Mouse (Mus musculus) CH12.LX (cell line): Measurements from ENCODE around the gene Skint8. TPM values are rescaled to one million over a fixed set of nuclear protein-coding genes. Genes with fewer than 3 reads are reported as not detected.

Source experiments
- DNase-seq: peaks from one replicate; pipeline ENCODE4 v3.0.0-alpha.2; 2013; ENCODE audit errors: extremely low read depth
- H3K27ac ChIP-seq: 2 replicates; pipeline ENCODE4 v1.5.1; 2012; ENCODE audit warnings: low read depth, mild to moderate bottlenecking, control low read depth, moderate library complexity; ENCODE audit not compliant: insufficient read depth
- H3K27me3 ChIP-seq: replicated peaks from 2 replicates; pipeline ENCODE3; 2012; ENCODE audit warnings: inconsistent platforms
- H3K36me3 ChIP-seq, 2 experiments: replicated peaks in 1 of 2; 2 replicates each; pipeline versions ENCODE3 to v1.6.1; 2012; ENCODE audit warnings: inconsistent platforms in 1 of 2, low read length in 1 of 2, mild to moderate bottlenecking in 1 of 2, mixed read lengths in 1 of 2, moderate library complexity in 1 of 2; ENCODE audit not compliant: control insufficient read depth in 1 of 2, insufficient read depth in 1 of 2
- H3K4me1 ChIP-seq, 2 experiments: 2 replicates each; pipeline ENCODE4 v1.6.1; 2012; ENCODE audit warnings: inconsistent platforms in 1 of 2, moderate library complexity in 1 of 2; ENCODE audit not compliant: insufficient read depth in 2 of 2, control insufficient read depth in 1 of 2
- H3K4me2 ChIP-seq: 2 replicates; pipeline ENCODE4 v1.6.1; 2012; ENCODE audit warnings: low read depth, mild to moderate bottlenecking, control low read depth; ENCODE audit not compliant: poor library complexity, insufficient read depth, severe bottlenecking
- H3K4me3 ChIP-seq, 3 experiments: fragments of 150-350 bp in 1 of 3; sonication (generic) in 1 of 3; replicated peaks in 1 of 3; 2 replicates each; pipeline versions ENCODE3 to v1.5.1; 2011 to 2012; ENCODE audit warnings: low read depth in 2 of 3, low read length in 2 of 3, mild to moderate bottlenecking in 2 of 3, moderate library complexity in 2 of 3, control low read depth in 1 of 3, improper control_type of control experiment in 1 of 3, inconsistent platforms in 1 of 3, mixed read lengths in 1 of 3; ENCODE audit not compliant: poor library complexity in 1 of 3
- H3K79me2 ChIP-seq: replicated peaks from 2 replicates; pipeline ENCODE4 v1.6.1; 2012; ENCODE audit warnings: mild to moderate bottlenecking, moderate library complexity; ENCODE audit not compliant: control insufficient read depth, poor library complexity, insufficient read depth, severe bottlenecking; ENCODE audit errors: extremely low read depth
- H3K9ac ChIP-seq: 2 replicates; pipeline ENCODE4 v1.6.1; 2012; ENCODE audit warnings: low read depth, mild to moderate bottlenecking, control low read depth, moderate library complexity; ENCODE audit not compliant: insufficient read depth
- H3K9me3 ChIP-seq: replicated peaks from 2 replicates; pipeline ENCODE3; 2012; ENCODE audit warnings: low read length, inconsistent platforms, mixed read lengths
- BHLHE40 ChIP-seq: IDR thresholded peaks from 2 replicates; pipeline ENCODE4 v1.6.1; 2011; ENCODE audit warnings: mild to moderate bottlenecking, low read depth, low read length, improper control_type of control experiment
- CHD2 ChIP-seq: IDR thresholded peaks from 2 replicates; pipeline ENCODE4 v1.6.1; 2011; ENCODE audit warnings: low read length, improper control_type of control experiment
- CTCF ChIP-seq, 2 experiments: IDR thresholded peaks in 1 of 2; conservative IDR thresholded peaks in 1 of 2; 2 replicates each; pipeline ENCODE4 v1.5.1; 2011 to 2012; ENCODE audit warnings: low read depth in 2 of 2, low read length in 2 of 2, improper control_type of control experiment in 1 of 2, inconsistent platforms in 1 of 2, mild to moderate bottlenecking in 1 of 2, moderate library complexity in 1 of 2
- ELF1 ChIP-seq: IDR thresholded peaks from 2 replicates; pipeline ENCODE4 v1.6.1; 2014; ENCODE audit warnings: low read depth, mild to moderate bottlenecking, inconsistent platforms, low read length, improper control_type of control experiment
- JUND ChIP-seq: conservative IDR thresholded peaks from 2 replicates; pipeline ENCODE4 v1.6.1; 2011; ENCODE audit warnings: low read depth, low read length, improper control_type of control experiment
- MAX ChIP-seq: IDR thresholded peaks from 2 replicates; pipeline ENCODE4 v1.6.1; 2011; ENCODE audit warnings: low read length, improper control_type of control experiment
- MAZ ChIP-seq: IDR thresholded peaks from 2 replicates; pipeline ENCODE4 v1.6.1; 2012; ENCODE audit warnings: low read depth, mild to moderate bottlenecking, inconsistent platforms, low read length, improper control_type of control experiment, moderate library complexity
- MEF2A ChIP-seq: IDR thresholded peaks from 2 replicates; pipeline ENCODE4 v1.6.1; 2014; ENCODE audit warnings: low read depth, mild to moderate bottlenecking, inconsistent platforms, low read length, improper control_type of control experiment, borderline replicate concordance
- MYC ChIP-seq: IDR thresholded peaks from 2 replicates; pipeline ENCODE4 v1.6.1; 2011; ENCODE audit warnings: low read depth, mild to moderate bottlenecking, improper control_type of control experiment, low read length
- NELFE ChIP-seq: IDR thresholded peaks from 2 replicates; pipeline ENCODE4 v1.6.1; 2011; ENCODE audit warnings: low read depth, low read length, improper control_type of control experiment
- PAX5 ChIP-seq: IDR thresholded peaks from 2 replicates; pipeline ENCODE4 v1.6.1; 2012; ENCODE audit warnings: low read length, inconsistent platforms, mixed read lengths
- RAD21 ChIP-seq: IDR thresholded peaks from 2 replicates; pipeline ENCODE4 v1.6.1; 2011; ENCODE audit warnings: low read depth, mild to moderate bottlenecking, low read length, improper control_type of control experiment, moderate library complexity
- RCOR1 ChIP-seq: conservative IDR thresholded peaks from 2 replicates; pipeline ENCODE4 v1.6.1; 2012; ENCODE audit warnings: low read depth, mild to moderate bottlenecking, inconsistent platforms, low read length, improper control_type of control experiment
- SMC3 ChIP-seq: IDR thresholded peaks from 2 replicates; pipeline ENCODE4 v1.6.1; 2011; ENCODE audit warnings: low read depth, low read length, improper control_type of control experiment
- TBP ChIP-seq: conservative IDR thresholded peaks from 2 replicates; pipeline ENCODE4 v1.6.1; 2011; ENCODE audit warnings: low read depth, low read length, improper control_type of control experiment
- UBTF ChIP-seq: IDR thresholded peaks from 2 replicates; pipeline ENCODE4 v1.6.1; 2012; ENCODE audit warnings: low read depth, mild to moderate bottlenecking, inconsistent platforms, low read length, improper control_type of control experiment, moderate library complexity
- dilution Hi-C: fragments of 300-500 bp; cut with MboI; formaldehyde crosslinking; loops from 2 replicates; pipeline ENCODE4 v1.14.3; 2020; ENCODE audit warnings: low sequenced_read_pairs; ENCODE audit not compliant: extremely low pct_unique_long_range_greater_than_20kb, extremely low pct_ligation_motif_present
- in situ Hi-C: fragments of 300-500 bp; cut with MboI; formaldehyde crosslinking; loops from 3 replicates; pipeline ENCODE4 v1.14.3; 2019; ENCODE audit warnings: low sequenced_read_pairs, low pct_ligation_motif_present, low pct_unique_long_range_greater_than_20kb, mixed read lengths
- polyA plus RNA-seq: library from polyadenylated mRNA; unstranded; fragments of >175 nt; gene quantifications from 2 replicates; pipeline ENCODE4 v1.2.1, GENCODE M21; 2012; ENCODE audit warnings: low read depth; ENCODE audit not compliant: insufficient read length
- total RNA-seq, 2 experiments: library from RNA; depleted of rRNA; stranded (reverse); fragments of 300-350 nt in 1 of 2; fragments of >200 nt in 1 of 2; gene quantifications; 2 replicates each; pipeline ENCODE4 v1.2.3; 2012 to 2014

The Skint8 gene
- total and polyA plus RNA-seq, 3 experiments, result not detected

- in situ Hi-C loops, result no loop called here
- H3K4me2 ChIP-seq, result no peak overlapping the region
- H3K27me3 ChIP-seq, result peaks cover 2% of the 10 kb centered on the region
- peaks cover 2 to 49% of the 10 kb centered on the region in 2 experiments; a peak in 3 of 4 replicates for H3K4me1 ChIP-seq
- H3K4me3 ChIP-seq, result no peak overlapping the region
- TF ChIP-seq MAZ, result no peak
- TF ChIP-seq NELFE, result no peak
- no peak for TF ChIP-seq PAX5
- no peak for TF ChIP-seq RCOR1
- TF ChIP-seq UBTF, result no peak
- no peak for TF ChIP-seq ELF1
- TF ChIP-seq MAX, result no peak
- no peak for TF ChIP-seq BHLHE40
- no peak for TF ChIP-seq MYC
- no peak for TF ChIP-seq MEF2A
- TF ChIP-seq TBP, result no peak
- dilution Hi-C loops, result no loop called here
- H3K9ac ChIP-seq, result no peak overlapping the region
- H3K79me2 ChIP-seq, result no peaks in the 10 kb centered on the region
- no peak overlapping the region for H3K27ac ChIP-seq
- no peak for DNase-seq
- no peaks in the 10 kb centered on the region for H3K36me3 ChIP-seq
- no peaks in the 10 kb centered on the region for H3K9me3 ChIP-seq
Measured at GRCm38 (mm10) chr4:111883543-111883942, 35.6 kb upstream of the Skint8 start.

- H3K9ac ChIP-seq, result no peak overlapping the region
- no peak overlapping the region for H3K27ac ChIP-seq
- peaks cover 2% of the 10 kb centered on the region for H3K27me3 ChIP-seq
- H3K36me3 ChIP-seq, result no peaks in the 10 kb centered on the region
- in situ Hi-C loops, result no loop called here
- dilution Hi-C loops, result no loop called here
- no peaks in the 10 kb centered on the region for H3K79me2 ChIP-seq
- peak overlapping the region; percentile 87 for H3K4me2 ChIP-seq
- peak; percentile 69 for TF ChIP-seq RAD21
- peak; percentile 48 for TF ChIP-seq SMC3
- TF ChIP-seq CHD2, result no peak
- TF ChIP-seq CTCF (conservative IDR thresholded peaks at IDR 0.05 in 1 of 2, IDR thresholded peaks at IDR 0.05 in 1 of 2; ENCODE audit: low read depth in 2 of 2, low read length in 2 of 2), result peak; percentile 75 to 79
- no peak for TF ChIP-seq MAX
- H3K9me3 ChIP-seq, result no peaks in the 10 kb centered on the region
- DNase-seq, result peak; percentile 73
- H3K4me3 ChIP-seq, result peak overlapping the region in 2 of 3 experiments; percentile 33 to 40
- H3K4me1 ChIP-seq, result peaks cover 2 to 24% of the 10 kb centered on the region in 2 experiments; a peak in 3 of 4 replicates
Measured at GRCm38 (mm10) chr4:111886018-111886417, 33.2 kb upstream of the Skint8 start.

GRCm38 (mm10) chr4:111886607-111887006 is 32.6 kb upstream of the Skint8 start:
- in situ Hi-C loops, result no loop called here
- H3K27me3 ChIP-seq, result peaks cover 2% of the 10 kb centered on the region
- H3K36me3 ChIP-seq, result no peaks in the 10 kb centered on the region
- no peak overlapping the region for H3K9ac ChIP-seq
- TF ChIP-seq JUND, result no peak
- TF ChIP-seq CTCF (conservative IDR thresholded peaks at IDR 0.05 in 1 of 2, IDR thresholded peaks at IDR 0.05 in 1 of 2; ENCODE audit: low read depth in 2 of 2, low read length in 2 of 2), result peak; percentile 86 to 91
- TF ChIP-seq SMC3, result peak; percentile 53
- TF ChIP-seq RAD21, result peak; percentile 90
- TF ChIP-seq ELF1, result no peak
- TF ChIP-seq, all 38 proteins: peak for 3
- dilution Hi-C loops, result no loop called here
- Histone ChIP-seq H3K4me3 (peak overlapping the region in 1 of 3 experiments; percentile 40), H3K9me3 (no peaks in the 10 kb centered on the region), H3K4me2 (peak overlapping the region; percentile 87; the same call in 1 of the 2 replicates), H3K4me1 (peaks cover 2 to 21% of the 10 kb centered on the region in 2 experiments; a peak in 3 of 4 replicates), H3K79me2 (no peaks in the 10 kb centered on the region), H3K27ac (no peak overlapping the region)
- DNase-seq, result peak; percentile 70
